ENCODE assay signal across 9 mouse cellular contexts in genomic region chr12:32111508-32112119, GRCm38 (mm10). TPM values are rescaled to one million over a fixed set of nuclear protein-coding genes. Genes with fewer than 3 reads are reported as not detected.
DNase-seq lines count a peak whose midpoint lies in the region; ATAC-seq and TF ChIP-seq lines count a peak whose summit lies in the region.
"Had no signal": no experiment of that assay in that cellular context is flagged by ENCODE, and none has a peak within 500 bp of the region (broad histone marks: within the 10 kb centered on the region; RNA-seq: fewer than 3 reads in every experiment).

No protein-coding gene starts in this region.

- peak; percentile 27 for DNase-seq in hindbrain, embryonic 11.5 days (ENCODE audit: low spot score)
- DNase-seq in hindbrain, postnatal 0 days (ENCODE audit: low spot score) = no peak
- DNase-seq in Patski (ENCODE audit: low read depth, low spot score) = peak; percentile 50
- DNase-seq in intestine, embryonic 14.5 days (ENCODE audit: low spot score) = peak; percentile 65
- no peak for DNase-seq in thymus, postnatal 4 days
- no peak for DNase-seq in urinary bladder, adult 18-20 months (ENCODE audit: low spot score in 2 of 2)
- no peak for DNase-seq in frontal cortex, postnatal 36 days (ENCODE audit: low spot score in 2 of 2)
- DNase-seq: cerebellum, adult 9-10 months had no signal

- no peak overlapping the region for H3K4me2 ChIP-seq in hindbrain, embryonic 11.5 days (replicated peaks; ENCODE audit: low read depth, low read length)
- H3K4me2 ChIP-seq in hindbrain, postnatal 0 days (ENCODE audit: low read depth, low read length) = no peak overlapping the region
- H3K4me2 ChIP-seq in intestine, embryonic 14.5 days (ENCODE audit: low read length) = no peak overlapping the region

- H3K27me3 ChIP-seq in hindbrain, embryonic 11.5 days (ENCODE audit: control insufficient read depth, insufficient read depth, low read length) = no peaks in the 10 kb centered on the region
- H3K27me3 ChIP-seq in hindbrain, postnatal 0 days (ENCODE audit: insufficient read depth, low read length) = no peaks in the 10 kb centered on the region
- no peaks in the 10 kb centered on the region for H3K27me3 ChIP-seq in Patski
- no peaks in the 10 kb centered on the region for H3K27me3 ChIP-seq in intestine, embryonic 14.5 days (replicated peaks; ENCODE audit: control insufficient read depth, insufficient read depth, low read length)

- H3K4me3 ChIP-seq in hindbrain, embryonic 11.5 days (ENCODE audit: low read depth, low read length) = no peak overlapping the region
- H3K4me3 ChIP-seq in hindbrain, postnatal 0 days (ENCODE audit: low read length) = no peak overlapping the region
- no peak overlapping the region for H3K4me3 ChIP-seq in intestine, embryonic 14.5 days (ENCODE audit: low read depth, low read length)

- no peak for ATAC-seq in hindbrain, embryonic 11.5 days (ENCODE audit: low FRiP score)
- ATAC-seq in hindbrain, postnatal 0 days = no peak
- ATAC-seq in Patski = peak; percentile 86
- no peak for ATAC-seq in intestine, embryonic 14.5 days (replicated peaks; ENCODE audit: low FRiP score, low TSS enrichment, low read depth)
- ATAC-seq in megakaryocyte progenitor cell, adult 5-6 weeks (replicated peaks; ENCODE audit: poor library complexity) = peak; percentile 69

- POLR2A ChIA-PET in Patski (lab: Charles Lee) = interaction anchor here (0.8 kb wide), 1 partner anchor 9 kb away, joined by 3 read pairs; no protein-coding TSS in a partner anchor

- no peaks in the 10 kb centered on the region for H3K36me3 ChIP-seq in hindbrain, embryonic 11.5 days (ENCODE audit: control insufficient read depth, insufficient read depth, low read length)
- no peaks in the 10 kb centered on the region for H3K36me3 ChIP-seq in hindbrain, postnatal 0 days (ENCODE audit: insufficient read depth, low read length)
- H3K36me3 ChIP-seq in intestine, embryonic 14.5 days (ENCODE audit: control insufficient read depth, insufficient read depth, low read length) = no peaks in the 10 kb centered on the region

- TF ChIP-seq CTCF in hindbrain, postnatal 0 days (IDR thresholded peaks at IDR 0.05; ENCODE audit: low read depth) = no peak
- no peak for TF ChIP-seq CTCF in Patski (IDR thresholded peaks at IDR 0.05)

- WGBS in hindbrain, embryonic 11.5 days = 58% methylated on average over 7 of the region's 7 CpGs
- WGBS in hindbrain, postnatal 0 days = 50% methylated on average over 7 of the region's 7 CpGs
- 30% methylated on average over 7 of the region's 7 CpGs for WGBS in intestine, embryonic 14.5 days

- CTCF ChIA-PET in Patski (lab: Charles Lee) = interaction anchor here (1.4 kb wide), 4 partner anchors 12 to 139 kb away, joined by 3 to 6 read pairs (median 3); no protein-coding TSS in a partner anchor

- in situ Hi-C loops in Patski (cut with MboI; ENCODE audit: low pct_unique_long_range_greater_than_20kb) = no loop called here

- no peaks in the 10 kb centered on the region for H3K9me3 ChIP-seq in hindbrain, embryonic 11.5 days (ENCODE audit: control insufficient read depth, low read length)
- H3K9me3 ChIP-seq in hindbrain, postnatal 0 days (ENCODE audit: low read length) = no peaks in the 10 kb centered on the region
- no peaks in the 10 kb centered on the region for H3K9me3 ChIP-seq in intestine, embryonic 14.5 days (ENCODE audit: control insufficient read depth, low read length)

- H3K27ac ChIP-seq in hindbrain, embryonic 11.5 days (ENCODE audit: low read depth, low read length) = no peak overlapping the region
- no peak overlapping the region for H3K27ac ChIP-seq in hindbrain, postnatal 0 days
- peak overlapping the region; percentile 29; the same call in 1 of the 2 replicates for H3K27ac ChIP-seq in intestine, embryonic 14.5 days (ENCODE audit: low read depth)

- H3K4me1 ChIP-seq in hindbrain, embryonic 11.5 days (replicated peaks; ENCODE audit: control insufficient read depth, insufficient read depth, low read length) = no peaks in the 10 kb centered on the region; the same call in 1 of the 2 replicates
- no peaks in the 10 kb centered on the region for H3K4me1 ChIP-seq in hindbrain, postnatal 0 days (ENCODE audit: insufficient read depth, low read length)
- H3K4me1 ChIP-seq in intestine, embryonic 14.5 days (replicated peaks; ENCODE audit: control insufficient read depth, insufficient read depth, low read length) = peaks cover 8% of the 10 kb centered on the region

- no peak overlapping the region for H3K9ac ChIP-seq in hindbrain, embryonic 11.5 days (ENCODE audit: low read depth, low read length)
- H3K9ac ChIP-seq in hindbrain, postnatal 0 days (replicated peaks; ENCODE audit: low read length) = no peak overlapping the region
- no peak overlapping the region for H3K9ac ChIP-seq in intestine, embryonic 14.5 days (ENCODE audit: low read length)

RNA-seq across cellular contexts. Expression of gene Prkar2b, which starts 50.5 kb away (rescaled TPM):
- 75.5 and 80.6 TPM in 2 replicates for polyA plus RNA-seq in hindbrain, embryonic 11.5 days (2014; fragmentation: Nextera tagmentation; extraction: Ambion mirVana)
- total RNA-seq in hindbrain, postnatal 0 days (2014; rRNA removed) = 124 and 163 TPM in 2 replicates
- polyA plus RNA-seq in hindbrain, postnatal 0 days (2015; fragmentation: Nextera tagmentation; extraction: Ambion mirVana) = 97.3 and 102 TPM in 2 replicates
- polyA plus RNA-seq in Patski (2021) = 59.1 TPM
- 23.8 and 24.9 TPM in 2 replicates for polyA plus RNA-seq in intestine, embryonic 14.5 days (2014; fragmentation: Nextera tagmentation; extraction: Ambion mirVana)
- 94.3 and 99.4 TPM in 2 replicates for total RNA-seq in megakaryocyte progenitor cell, adult 5-6 weeks (2015)
- total RNA-seq in megakaryocyte progenitor cell, adult 5-6 weeks (2017) = 77.3 and 87.7 TPM in 2 replicates

Comparison
In these comparisons a context has a peak if more than half of its experiments do, and no peak if none do; other contexts are left out.
1. DNase-seq: peak in hindbrain, embryonic 11.5 days (single experiment), Patski (single experiment) and intestine, embryonic 14.5 days (single experiment); none in hindbrain, postnatal 0 days (single experiment), thymus, postnatal 4 days (single experiment), urinary bladder, adult 18-20 months (0 of 2) and frontal cortex, postnatal 36 days (0 of 2).
2. ATAC-seq: peak in Patski (single experiment) and megakaryocyte progenitor cell, adult 5-6 weeks (single experiment); none in hindbrain, embryonic 11.5 days (single experiment), hindbrain, postnatal 0 days (single experiment) and intestine, embryonic 14.5 days (single experiment).